Mouse (Mus musculus): ENCODE data around the gene C2cd4a.

Gene C2cd4a

DNA sequence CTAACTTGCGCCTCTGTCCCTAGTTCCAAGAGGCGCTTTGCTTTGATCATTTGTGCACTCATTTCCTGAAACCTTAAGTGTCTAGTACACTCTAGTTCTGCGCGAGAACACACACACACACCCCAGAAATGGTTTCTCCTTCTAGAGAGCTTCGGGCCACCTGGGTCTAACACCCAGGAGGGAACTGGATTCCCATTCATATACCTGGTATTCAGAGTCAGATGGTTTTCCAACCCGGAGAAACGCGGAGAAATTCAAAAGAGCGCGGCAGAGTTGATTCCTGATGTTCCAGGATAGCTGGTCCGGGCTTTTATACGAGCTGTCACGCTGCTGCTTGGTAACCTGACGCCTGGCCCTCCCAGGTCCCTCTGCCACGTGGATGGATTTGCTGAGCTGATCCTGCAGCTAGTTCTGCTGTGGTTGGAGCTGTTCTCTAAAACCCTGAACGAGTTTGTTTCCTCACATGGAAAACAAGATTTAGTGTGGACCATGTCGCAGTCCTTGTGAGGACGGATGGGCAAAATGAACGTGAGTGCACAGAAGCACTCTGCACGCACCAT, at the start of gene C2cd4a:
C2cd4a (minus strand) TSS at position 285 of the 560 bp plus-strand sequence.
- no peak for DNase-seq (ENCODE audit: extremely low spot score, low read depth, low spot score)

DNA sequence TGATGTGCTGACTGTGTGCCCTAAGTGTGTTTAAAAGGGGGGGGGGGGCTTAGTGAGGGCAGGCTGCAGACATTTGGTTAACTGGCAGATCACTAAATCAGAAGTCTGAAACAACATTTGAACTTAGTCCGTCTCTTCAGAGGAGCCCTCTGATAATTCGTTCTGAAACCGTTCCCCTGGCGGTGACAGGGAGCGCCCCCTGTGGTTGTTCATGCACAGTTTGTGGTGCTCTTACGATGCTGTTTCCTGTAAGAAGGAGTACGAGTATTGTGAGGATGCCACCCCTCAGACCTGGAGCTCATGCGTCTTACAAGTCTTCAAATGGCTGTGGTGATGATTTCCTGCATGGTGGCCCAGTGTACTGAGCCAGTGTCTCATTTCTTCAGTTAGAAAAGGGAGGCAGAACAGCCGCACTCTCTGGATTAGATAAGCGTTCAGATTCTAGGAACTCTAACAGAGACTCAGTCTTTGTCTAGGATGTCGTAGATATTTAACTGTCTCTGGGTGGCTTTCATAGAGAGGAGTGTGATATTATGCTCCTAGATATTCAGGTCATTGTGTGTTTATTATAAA, 46.2 kb upstream of the C2cd4a start:
- DNase-seq (ENCODE audit: extremely low spot score, low read depth, low spot score), result no peak

DNA sequence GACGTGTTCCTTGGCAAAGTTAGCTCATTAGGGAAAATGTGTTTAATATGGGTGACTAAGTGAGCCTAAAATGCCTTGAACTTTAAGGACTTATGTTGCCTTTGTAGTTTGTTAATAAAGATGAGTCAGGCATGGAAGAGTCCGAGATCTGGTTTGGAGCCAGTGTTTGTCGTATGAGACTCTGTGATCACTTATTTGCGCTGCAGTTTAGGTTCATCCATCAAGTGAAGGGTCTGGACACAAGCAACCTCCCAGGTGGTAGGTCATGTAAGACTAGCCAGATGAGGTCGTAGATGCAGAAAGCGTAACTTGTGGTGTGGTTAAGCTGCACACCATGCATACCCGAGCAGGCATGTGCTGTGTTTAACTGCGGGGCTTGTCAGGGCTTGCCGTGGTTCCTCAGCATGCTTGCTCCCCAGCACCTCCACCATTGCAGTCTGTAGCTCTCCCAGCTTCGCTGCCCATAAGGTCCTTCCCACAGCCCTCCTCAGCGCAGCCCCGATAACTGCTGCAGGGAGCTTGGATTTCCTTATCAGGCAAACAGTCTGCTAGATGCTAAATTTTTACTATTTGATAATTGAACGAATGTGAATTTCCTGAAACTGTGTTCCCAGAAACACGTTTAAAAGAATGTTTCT, 45.1 kb upstream of the C2cd4a start:
- DNase-seq (ENCODE audit: extremely low spot score, low read depth, low spot score), result peak; percentile 18

DNA sequence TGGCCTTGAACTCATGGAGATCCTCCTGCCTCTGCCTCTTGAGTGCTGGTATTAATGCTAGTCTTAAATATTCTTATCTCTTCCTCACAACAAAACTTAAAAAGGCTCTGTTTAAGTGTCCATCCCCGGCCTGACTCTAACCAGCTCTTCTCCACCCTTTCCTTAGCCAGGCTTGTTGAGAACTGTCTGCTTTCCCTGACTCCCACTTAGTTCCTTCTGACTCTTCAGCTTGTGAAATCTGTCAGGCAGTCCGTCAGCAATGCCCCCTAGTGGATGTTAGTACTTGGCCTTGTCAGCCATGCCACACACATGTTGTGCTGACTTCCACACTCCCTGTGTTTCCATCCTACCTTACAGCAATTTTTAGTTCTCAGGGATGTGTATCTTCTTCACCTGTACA, 43.2 kb upstream of the C2cd4a start:
- no peak for DNase-seq (ENCODE audit: extremely low spot score, low read depth, low spot score)

DNA sequence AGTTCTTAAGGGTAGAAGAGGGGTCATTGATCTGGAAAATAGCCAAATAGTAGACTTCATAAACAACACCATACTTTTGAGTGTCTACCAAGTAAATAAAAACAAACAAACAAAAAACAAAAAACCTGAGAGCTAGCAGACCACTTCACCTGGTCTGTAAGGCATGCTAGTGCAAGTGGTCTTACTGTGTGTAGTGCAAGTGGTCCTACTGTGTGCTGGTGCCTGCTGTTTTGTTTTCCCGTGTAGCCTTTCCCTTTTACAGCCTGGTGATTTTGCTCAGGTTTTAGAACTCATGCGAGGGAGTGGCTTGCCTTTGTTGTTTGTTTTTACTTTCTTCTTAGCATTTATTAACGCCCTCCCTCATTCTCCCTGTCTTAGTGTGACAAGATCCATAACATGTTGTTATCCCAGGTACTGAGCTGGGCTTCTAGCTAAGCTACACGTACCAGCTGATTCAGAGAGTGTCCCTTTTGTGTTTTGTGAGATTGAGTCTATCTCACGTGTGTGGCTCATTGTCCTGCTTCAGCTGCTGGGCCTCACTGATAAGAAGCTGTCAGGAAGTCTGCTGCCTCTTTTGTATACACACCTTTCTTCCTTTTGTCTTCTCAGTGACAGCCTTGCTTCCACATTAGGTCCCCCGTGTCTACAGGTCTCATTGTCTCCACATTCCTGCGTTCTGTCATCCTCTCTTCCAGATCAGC, 42.5 kb upstream of the C2cd4a start:
- DNase-seq (ENCODE audit: extremely low spot score, low read depth, low spot score), result no peak

DNA sequence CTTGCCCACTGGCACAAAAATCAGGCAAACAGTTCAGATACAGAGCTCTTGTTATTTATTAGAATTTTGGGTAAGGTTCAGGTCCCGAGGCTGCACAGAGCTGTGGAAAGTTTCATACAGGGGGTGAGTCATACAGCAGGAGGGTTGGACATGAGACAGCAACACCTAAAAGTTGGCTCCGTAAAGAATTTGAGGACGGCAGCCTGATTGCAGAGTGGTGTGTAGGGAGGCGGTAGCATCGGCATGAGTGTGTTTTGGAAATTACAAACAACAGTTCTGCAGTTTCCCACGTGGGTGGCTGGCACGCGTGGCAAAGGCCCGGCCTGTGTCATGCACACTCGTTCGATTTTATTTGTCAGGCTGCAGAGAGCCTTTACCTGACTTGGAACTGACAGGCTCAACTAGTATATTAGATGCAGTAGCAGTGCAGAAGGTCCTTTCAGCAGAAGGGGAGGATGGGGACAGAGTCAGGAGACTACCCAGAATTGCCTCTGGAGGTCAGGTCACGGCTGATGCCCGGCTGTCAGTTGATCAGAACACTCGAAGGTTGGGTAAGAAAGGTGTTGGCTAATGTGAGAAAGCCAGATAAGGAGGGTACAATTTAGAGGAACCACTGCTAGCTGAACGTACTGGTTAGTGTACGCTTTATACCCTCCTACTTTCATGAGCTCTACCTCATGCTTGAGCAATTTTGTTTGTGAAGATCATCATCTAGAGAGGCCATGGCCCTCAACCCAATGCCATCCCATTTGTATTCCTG, 37.7 kb upstream of the C2cd4a start:
- no peak for DNase-seq (ENCODE audit: extremely low spot score, low read depth, low spot score)

DNA sequence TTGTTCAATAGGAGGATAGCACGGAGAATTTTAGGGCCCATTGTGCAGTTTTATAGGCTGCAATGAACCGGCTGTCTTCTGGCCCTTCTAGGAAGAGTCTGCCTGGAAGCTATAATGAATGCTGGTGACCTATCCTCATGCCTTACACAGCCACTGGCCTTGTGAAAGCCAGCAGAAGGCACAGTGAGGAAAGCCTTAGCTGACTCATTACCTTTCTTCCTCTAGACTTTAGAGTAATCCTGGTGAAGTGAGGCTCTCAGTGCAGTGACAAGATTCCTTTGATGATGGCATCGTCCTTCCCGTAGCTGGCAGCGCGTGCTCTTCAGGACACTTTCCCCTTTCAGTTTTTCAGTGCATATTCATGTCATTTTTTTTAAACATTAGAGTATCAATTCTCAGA, 35.3 kb upstream of the C2cd4a start:
- DNase-seq (ENCODE audit: extremely low spot score, low read depth, low spot score), result no peak

DNA sequence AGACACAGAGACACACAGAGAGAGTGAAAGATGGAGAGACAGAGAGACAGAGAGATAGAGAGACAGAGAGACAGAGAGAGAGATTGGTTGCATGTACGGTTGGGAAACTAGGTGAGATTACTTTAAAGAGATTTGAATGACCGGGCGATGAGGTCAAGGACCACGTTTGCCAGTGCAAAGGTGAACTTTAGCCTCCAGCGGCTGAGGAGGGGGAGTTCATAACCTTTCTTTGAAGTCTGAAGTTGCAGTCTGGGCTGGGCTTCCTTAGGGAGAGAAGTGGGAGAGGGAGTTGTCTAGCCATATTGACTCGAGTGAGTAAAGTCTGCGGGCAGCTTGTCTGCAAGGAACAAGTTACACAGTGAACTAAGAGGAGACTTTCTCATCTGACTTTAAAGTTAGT, 33.3 kb upstream of the C2cd4a start:
- no peak for DNase-seq (ENCODE audit: extremely low spot score, low read depth, low spot score)

DNA sequence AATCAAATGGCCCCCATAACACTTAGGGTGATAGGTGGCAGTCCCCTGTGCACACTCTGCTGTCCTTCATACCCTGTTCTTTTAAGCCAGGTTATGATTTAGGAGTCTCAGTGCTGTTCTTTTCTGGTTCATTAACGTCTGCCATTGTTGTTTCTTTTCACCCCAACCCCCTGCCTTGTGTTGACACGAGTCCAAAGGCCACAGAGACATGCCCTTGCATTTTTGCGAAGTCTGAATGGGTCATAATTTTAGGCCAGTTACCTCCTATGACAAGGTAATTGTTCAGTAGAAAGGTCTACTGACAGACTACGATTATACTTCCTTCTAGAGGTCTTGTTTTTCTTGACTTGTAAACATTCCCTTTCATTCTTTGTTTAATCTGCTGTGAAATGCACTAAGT, 31.9 kb upstream of the C2cd4a start:
- no peak for DNase-seq (ENCODE audit: extremely low spot score, low read depth, low spot score)

DNA sequence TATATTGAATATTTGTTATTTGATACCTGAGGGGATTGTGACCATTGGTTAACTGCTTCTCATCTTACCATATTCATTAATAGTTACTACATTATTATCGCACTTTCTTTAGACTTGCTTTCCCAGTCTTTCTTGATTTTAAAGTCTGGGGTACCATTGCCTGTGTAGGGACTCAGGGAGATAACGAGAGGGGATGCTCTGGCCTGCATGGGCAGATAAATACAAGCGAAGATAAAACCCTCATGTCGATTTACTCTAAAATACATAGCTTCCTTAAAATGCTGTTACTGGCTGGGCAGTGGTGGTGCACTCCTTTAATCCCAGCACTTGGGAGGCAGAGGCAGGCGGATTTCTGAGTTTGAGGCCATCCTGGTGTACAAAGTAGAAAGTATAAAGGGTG, 31.2 kb upstream of the C2cd4a start:
- DNase-seq (ENCODE audit: extremely low spot score, low read depth, low spot score), result no peak

DNA sequence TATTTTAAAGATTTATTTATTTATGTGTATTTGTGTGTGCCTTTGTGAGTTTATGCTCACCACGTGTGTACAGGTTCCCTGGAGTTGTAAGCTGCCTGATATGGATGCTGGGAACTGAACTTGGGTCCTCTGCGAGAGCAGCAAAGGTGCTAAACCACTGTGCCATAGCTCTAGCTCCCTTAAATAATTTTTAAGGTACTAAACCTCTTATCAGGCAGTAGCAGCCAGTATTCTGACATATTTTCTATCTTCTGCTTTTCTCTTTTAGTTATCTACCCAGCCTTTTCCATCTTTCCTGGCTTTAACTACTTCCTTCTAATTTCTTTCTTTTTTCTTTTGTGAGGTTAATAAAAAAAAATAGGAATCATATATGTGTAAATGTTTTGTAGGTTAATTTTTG, 28.1 kb upstream of the C2cd4a start:
- no peak for DNase-seq (ENCODE audit: extremely low spot score, low read depth, low spot score)

DNA sequence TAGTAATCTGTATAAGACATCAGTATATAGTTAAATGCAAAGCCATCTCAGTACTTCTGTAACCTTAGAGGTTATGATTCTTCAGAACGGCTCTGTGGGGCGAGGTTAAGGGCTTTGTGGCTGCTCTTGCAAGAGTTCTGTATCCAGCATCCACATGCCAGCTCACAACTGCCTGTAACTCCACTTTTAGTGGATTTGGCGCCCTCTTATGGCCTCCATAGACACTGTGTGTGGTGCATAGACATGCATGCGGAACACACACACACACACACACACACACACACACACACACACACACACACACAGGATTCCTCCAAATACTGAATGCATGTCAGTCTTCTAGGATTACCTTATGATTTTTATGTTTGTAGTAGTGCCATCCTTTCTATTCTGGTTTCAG, 19.0 kb upstream of the C2cd4a start:
- no peak for DNase-seq (ENCODE audit: extremely low spot score, low read depth, low spot score)

DNA sequence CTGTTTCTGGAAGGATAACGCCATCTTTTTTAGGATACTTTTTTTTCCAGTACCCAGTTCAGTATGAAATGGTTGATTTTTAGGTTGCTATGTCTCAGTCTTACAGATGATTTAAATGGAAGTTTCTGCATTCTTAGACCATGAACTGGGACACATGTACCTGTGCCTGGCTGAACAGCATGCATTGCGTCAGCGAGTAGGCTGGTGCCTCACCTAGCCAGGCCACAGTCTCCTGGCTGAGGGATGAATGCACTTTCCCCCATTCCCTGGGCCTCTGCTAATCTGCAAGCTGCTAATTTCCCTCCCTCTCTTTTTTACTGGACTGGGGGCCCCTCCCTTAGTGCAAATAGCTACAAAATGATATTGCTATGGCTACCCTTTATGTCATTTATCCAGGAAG, 17.7 kb upstream of the C2cd4a start:
- no peak for DNase-seq (ENCODE audit: extremely low spot score, low read depth, low spot score)

DNA sequence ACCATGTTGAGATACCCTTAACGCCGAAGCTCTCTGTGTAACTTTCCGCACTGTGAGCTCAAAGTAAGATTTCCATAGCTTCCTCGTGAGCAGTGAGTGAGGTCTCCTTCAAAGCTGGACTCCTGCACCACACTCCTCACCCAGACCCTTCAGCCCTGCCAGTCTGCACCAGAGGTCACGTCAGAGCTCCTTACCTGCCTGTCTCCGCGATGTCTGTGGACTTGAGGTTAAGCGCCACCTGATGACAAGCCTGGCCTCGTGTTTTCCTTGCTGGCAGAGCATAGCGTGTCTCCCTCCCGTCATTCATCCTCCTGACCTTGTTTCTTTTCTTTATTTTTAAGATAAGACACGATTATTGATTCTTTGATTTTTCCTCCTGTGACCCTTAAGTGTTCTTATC, 17.3 kb upstream of the C2cd4a start:
- DNase-seq (ENCODE audit: extremely low spot score, low read depth, low spot score), result no peak

DNA sequence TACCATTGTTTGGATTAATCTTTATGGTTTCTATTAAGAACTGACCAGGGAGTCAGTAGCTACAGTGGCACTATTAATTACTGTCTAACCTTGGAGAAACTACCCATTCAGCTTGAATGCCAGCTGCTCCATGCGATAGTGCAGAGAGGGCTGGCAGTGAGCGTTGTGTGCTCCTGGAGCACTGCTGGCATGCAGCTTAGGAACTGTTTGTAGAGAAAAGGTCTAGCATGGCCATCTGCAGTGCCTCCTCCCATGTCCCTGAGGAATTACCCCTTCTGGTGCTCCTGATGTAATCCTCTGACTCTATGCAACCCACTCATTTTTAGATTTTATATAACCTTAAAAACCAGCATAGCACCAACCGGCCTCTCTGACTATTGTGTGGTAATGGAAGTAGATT, 15.5 kb upstream of the C2cd4a start:
- no peak for DNase-seq (ENCODE audit: extremely low spot score, low read depth, low spot score)

DNA sequence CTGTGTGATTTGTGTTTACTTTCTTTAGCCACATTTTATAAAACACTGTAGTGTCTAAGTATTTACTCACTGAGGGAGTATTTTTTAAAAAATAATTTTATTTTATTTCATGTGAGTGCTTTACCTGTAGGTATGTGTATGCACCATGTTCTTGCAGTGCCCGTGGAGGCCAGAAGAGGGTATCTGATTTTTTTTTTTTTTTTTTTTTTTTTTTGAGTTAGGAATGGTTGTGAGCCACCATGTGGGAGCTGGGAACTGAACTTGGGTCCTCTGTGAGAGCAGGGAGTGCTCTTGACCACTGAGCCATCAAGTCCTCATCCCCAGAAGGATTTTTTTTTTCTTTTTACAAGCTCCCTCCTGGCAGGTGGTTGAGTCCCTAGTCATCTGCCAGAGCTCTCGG, 14.0 kb upstream of the C2cd4a start:
- DNase-seq (ENCODE audit: extremely low spot score, low read depth, low spot score), result no peak

DNA sequence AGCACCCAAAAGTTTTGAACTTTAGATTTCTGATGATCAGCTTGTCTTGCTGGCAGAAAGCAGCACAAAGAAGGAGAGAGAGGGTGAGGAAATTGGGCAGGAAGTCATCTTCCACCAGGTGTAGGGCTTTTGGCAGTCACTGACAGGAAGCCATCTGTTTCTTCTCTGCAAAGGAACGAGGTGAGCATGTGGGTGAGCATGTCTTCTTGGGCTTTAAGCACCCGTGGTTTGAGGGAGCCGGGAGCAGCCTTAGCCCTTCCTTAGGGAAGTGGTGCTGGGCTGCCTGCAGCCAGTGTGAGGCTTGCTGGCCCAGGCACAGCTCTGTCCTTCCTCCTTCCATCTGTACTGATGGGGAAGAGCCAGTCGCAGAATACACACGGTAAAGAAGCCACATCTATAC, 13.5 kb upstream of the C2cd4a start:
- no peak for DNase-seq (ENCODE audit: extremely low spot score, low read depth, low spot score)

DNA sequence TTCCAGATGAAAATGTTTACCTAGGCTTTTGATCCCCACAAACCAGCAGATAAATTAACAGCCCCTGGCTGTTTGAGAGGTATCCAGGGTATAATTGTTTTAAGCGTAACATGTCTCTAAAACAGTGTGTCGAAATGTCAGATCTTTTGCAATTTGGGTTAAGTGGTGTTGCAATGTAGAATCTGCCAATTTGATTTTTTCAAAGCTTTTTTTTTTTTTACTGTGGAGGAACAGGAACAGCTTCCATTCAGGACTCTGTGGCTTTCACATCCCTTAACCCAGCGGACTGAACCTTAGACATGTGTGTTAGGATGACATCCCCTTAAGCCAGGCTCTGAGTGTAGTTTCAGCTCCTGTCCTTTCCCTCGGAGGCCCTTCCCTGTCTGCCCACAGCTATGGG, 12.9 kb upstream of the C2cd4a start:
- DNase-seq (ENCODE audit: extremely low spot score, low read depth, low spot score), result no peak

DNA sequence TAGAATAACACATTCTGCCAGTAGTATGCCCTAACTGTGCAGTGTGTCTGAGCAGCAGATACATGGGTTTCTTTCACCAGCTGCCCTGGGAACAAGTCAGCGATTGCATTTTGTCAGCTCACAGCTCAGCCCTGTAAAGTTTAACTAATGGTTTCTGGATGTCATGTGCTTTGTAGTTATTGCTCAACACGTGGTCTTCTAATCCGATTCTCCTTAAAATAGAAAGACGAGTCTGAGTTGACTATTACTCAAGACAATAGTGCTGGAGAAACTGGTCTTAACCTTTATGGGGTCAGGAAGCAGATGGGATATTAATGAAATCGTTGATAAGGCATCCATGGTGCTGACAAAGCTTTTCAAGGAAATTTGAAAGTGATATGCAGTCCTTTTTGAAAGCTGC, 10.7 kb upstream of the C2cd4a start:
- no peak for DNase-seq (ENCODE audit: extremely low spot score, low read depth, low spot score)

DNA sequence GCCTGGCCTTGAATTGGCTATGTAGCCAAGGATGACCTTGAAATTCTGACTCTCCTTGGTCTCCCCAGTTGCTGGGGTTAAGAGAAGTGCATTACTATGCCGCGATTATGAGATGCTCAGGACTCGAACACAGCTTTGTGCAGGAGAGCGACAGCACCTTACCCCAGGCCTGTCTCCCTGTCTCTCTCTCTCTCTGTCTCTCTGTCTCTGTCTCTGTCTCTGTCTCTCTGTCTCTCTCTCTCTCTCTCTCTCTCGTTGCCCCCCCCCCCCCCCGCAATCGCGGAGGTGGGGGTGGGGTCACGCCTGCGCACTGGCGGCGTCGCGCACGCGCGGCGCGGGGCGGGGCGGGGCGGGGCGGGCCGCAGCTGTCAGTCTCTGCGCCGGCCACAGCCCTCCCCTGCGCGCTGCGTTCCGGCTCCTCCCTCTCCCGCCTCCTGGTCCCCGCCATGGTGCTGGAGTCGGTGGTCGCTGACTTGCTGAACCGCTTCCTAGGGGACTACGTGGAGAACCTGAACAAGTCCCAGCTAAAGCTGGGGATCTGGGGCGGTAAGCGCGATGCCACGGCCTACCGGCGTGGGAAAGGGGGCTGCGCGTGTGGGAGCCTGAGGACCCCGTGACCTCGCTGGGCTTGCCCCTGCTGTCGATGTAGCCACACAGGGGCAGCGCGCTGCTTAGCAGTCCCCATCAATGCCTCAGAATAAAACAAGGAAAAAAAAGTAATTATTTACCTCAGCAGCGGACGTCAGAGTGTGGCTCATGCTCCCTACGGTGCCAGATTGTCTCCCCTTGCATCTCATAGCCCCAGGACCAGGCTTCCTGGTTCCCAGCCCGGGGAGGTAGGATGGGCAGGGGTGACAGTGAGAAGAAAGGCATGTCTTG, 8.1 kb upstream of the C2cd4a start, which contains the start of gene Vps13c:
Vps13c (plus strand) TSS at position 416 of the 879 bp plus-strand sequence.
- no peak for DNase-seq (ENCODE audit: extremely low spot score, low read depth, low spot score)

DNA sequence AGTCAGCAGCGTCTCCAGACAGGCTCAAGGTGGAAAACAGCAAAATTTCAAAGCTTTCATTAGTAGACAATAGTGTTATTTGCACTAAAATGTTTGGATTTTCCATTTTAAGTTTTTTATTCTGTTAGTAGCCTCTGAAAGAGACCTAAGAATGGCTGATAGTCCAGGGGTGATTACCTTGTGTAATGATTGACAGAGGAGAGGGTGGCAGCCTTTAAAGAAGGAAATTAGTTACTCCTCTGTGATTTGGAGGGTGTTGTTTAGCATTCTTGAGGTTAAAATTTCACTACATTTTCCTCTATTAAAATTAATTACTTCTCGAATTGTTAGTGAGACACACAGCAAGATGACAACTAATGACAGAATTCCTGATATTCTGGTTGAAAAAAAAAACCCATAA, 5.2 kb upstream of the C2cd4a start:
- no peak for DNase-seq (ENCODE audit: extremely low spot score, low read depth, low spot score)
